Mouse (Mus musculus) CD4-positive, CD25-positive, alpha-beta regulatory T cell, adult 4 months (primary cell): Measurements from ENCODE around the gene Wdr1. TPM values are rescaled to one million over a fixed set of nuclear protein-coding genes. Genes with fewer than 3 reads are reported as not detected.

Source experiments
- ATAC-seq: one replicate; pipeline ENCODE4 v1.8.0; 2017
- polyA plus RNA-seq, 2 experiments: library from polyadenylated mRNA; unstranded; fragments of 100-300 nt; shearing (Covaris generic); gene quantifications; one replicate each; pipeline ENCODE4 v1.2.1; 2017

The Wdr1 gene
- polyA plus RNA-seq, 2 experiments from 2014 or later, result 366 to 443 TPM

DNA sequence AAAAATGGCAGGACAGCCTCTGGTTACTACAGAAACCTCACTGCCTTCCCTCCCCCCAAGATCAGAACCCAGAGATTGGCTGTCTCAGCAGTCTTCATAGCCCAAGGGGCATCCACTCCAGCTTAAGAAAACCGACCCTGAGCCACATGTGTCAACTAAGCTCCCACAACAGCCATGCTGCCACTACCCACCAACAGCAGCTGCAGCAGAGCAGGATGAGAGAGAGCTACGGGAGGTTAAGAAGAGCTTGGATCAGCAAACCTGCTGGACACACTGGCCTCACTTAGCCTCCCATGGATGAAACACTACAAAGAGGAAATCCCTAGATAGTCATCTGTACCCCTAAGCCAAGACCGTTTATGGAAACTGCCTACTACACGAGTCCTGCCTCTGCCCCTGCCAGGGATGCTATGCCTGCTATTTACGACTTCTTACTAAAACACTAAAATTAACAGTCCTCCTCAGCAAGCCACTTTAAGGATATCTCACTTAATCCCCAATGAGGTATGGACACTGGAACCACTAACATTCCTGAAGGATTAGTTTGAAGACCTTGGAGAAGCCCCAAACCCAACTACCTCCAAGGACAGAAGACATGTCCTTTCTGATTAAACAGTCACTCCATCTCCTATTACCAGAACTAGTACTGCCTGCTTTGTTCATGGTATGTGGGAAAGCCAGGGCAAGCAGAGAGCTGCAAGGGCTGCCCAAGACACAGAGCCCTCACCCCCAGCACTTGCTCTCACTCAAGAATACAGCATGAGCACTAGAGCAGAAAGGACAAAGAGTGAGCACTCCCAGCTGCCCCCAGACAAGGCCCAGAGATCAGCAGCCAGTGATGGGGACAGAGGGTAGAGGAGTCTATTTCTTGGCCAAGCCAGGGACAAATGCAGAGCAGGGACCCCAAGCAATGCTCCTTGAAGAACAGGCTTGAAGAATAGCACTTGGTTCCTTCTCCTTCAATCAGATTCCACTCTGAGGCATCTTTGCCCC is 18.3 kb downstream of the Wdr1 start:
- ATAC-seq, result no peak

DNA sequence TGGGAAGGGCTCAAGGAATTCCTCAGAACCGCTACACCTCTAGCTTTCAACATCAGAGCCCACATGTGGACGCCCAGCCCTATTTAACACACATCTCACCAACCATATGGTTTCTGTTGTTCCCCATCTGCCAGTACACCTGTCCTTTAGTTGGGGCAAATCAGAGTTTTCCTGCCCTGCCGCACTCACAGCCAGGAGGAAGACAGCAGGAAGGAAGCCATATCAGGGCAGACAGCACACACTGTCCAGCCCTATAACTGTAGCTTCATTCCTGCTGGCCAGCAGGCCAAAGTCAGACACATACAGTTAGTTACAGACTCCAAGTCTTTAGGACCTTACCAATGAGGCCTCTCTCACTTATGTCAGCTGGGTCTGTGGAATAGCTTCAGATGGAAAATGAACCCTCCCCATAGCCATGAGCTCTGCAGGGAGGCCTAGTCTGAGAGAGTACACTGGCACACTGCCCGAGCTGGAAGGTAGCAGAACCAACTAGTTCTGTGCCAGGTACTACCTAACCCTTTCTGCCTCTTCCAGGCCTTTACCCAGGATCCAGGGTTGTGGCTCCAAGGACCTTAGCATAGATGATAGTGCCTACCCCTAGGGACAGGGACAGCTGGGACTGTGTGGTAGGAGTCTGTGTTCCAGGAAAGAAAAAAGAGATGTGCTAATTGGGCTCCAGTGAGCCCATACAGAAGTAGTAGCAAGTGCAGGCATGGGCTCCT is 19.4 kb downstream of the Wdr1 start:
- no peak for ATAC-seq

DNA sequence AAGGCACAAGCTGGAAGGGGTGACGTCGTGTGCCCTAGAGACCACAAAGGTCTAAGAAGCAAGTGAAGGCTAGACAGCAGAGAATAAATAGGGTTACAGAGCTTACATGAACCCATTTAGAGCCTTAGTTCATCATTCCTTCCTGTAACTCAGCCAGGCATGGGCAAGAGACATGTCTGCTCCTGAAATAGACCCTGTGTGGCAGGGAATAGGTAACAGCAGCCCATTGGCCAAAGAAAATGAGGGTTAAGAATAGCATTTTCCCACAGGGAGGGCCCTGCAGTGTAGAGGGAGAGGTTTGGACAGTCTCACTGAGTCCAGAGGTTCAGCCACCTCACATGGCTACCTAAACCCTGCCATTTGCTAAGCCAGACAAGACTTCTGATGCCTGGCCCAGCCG is 21.3 kb downstream of the Wdr1 start:
- no peak for ATAC-seq

DNA sequence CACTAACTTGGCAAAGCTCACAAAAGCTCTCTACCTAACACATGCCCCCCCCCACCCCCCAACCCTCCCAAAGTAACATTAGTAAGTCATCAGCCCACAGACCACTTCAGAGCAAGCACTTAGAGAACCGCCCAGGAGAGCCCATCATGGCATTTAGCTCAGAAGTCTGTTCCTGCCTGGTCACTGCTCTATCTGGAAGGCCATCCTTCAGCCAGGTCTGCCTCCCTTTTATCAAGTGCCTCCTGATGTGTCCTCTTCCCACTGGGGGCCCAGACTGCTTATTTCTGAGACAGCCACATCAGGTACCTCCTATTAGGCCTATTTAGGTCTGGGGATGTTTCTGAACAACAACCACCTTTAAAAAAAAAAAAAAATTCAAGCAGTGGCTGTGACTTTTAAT is 22.1 kb downstream of the Wdr1 start:
- ATAC-seq, result no peak

DNA sequence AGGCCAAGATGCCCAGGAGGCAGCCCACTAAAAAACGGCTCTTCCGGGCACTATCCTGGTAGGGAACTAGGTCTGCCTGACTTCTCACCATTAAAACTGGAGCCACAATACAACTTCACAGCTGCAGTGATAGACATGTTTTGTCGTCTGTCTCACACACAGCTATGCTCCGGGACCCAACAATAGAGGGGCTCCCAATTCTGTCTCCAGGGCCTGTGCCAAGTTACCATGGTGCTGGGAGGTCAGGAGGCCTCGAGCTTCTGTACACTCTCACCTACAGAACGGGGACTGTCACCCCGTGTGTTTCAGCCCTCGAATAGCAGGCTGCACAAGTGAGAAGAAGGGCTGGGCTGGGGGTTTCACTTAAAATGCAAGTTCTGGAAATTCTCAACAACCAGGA is 24.5 kb downstream of the Wdr1 start:
- no peak for ATAC-seq

DNA sequence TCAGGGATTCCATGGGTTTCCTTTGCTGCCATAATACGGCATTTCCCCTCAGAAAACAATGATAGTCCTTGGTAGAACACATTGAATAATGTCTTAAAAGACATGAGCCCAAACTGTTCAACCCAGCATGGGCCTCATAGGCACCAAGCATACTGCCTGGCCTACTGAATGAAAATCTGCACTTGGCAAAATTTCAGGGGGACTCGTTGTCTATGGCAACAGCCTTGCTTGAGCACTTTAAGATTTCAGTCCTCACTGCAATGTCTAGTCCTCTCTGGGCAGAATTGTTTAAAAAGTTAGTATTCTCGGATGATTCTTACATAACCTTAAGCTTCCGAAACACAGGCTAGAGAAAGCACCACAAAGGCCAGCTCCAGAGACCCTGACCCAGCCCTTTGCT is 25.2 kb downstream of the Wdr1 start:
- ATAC-seq, result no peak

DNA sequence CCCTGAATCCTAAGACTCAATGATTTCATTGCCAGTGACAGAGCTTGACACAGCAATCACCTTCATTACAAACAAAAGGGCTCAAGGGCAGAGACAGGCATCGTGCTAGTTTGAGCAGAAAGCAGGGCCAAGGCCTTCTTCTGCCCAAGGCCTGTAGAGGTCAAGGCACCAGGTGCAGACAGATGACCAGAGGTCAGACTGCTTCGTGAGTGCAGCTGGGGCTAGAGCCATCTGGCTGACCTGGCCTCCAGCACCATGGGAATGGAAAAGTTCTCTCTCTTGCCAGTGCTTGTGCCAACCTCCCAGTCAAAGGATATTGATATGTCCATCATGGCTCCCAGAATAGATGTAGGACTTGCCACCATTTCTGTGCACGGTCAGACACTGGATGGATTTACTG is 26.2 kb downstream of the Wdr1 start:
- ATAC-seq, result no peak

DNA sequence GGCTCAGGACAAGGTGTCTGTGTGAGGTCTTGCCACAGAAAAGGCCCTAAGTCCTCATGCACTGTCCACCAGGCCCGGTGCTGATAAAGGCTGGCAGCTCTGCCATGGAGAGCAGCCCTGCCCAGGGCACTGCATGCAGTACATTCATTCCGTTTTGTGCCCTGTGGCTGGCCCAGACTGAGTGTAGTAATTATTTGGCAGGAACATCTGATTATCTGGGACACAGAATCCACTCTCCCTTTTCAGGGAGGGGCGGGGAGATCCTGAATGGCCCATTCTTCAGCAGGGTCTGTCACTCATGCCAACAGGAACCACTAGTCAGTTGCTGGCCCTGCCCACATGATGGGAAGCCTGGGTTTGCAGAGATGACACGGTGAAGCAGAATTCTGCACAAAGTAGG is 30.9 kb downstream of the Wdr1 start:
- no peak for ATAC-seq

DNA sequence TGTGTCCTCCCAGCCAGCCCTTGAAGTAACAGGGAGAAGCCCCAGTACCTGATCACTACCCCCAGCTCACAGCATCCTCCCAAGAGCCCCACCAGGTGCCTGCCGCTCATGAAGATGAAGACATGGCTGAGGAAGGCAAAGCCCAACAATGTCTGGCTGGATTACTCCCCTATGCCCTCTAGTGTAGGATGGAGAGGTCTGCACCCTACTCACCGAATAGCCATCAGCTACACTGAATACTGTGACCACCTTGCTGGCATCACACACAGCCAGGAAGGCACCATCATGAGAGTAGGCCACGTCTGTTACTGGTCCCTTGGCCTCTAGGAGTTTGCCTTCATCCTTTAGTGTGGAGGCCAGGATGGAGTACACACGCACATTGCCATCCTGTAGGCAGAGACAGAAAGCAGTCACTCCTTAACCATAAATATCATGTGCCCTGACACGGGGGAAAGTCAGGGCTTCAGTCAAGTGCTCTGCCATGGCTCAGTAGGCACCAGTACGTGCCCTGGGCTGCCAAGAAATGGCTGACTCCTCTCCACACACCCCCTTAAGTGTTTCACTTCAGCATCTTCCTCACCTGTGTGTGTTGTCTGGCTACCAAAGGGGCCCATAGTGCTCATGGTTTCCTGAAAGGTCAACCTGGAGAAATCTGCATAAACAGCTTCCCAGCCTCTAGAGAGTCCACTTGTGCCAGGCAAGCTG is 33.1 kb downstream of the Wdr1 start:
- ATAC-seq, result no peak

DNA sequence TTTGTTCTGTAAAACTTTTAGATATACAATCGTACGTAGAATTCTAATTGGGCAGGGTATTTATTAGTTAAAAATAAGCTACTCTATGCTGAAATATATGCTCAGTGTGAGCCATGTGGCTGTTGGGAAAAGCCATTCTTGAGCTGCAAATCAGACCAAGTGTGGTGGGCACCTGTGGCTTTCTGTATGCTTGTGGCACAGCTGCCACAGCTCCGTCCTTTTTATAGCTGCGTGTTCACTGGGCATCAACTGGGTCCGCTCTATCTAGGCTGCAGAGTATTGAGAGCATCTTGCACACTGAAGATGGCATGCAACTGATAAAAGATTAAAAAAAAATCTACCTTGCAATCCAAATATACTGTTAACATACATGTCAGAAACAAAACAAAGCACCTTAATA is 40.0 kb downstream of the Wdr1 start:
- no peak for ATAC-seq

DNA sequence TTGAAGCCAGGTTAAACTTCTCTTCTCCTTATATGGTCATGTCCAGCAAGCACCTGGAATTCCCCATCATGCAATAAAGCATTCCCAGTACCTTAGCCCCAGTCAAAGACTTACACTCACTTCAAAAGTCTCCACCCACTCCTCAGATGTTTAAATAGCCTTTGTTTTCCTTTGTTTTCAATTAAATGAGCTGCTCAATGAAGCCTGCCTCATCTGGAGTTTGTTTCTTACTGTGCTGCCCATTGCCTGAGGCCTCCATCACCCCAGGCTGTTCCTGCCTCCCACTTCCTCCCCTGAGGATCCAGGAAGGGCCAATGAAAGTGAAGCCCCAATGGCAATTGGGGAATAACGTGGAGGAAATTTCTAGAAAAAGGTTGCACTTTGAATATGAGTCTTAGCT is 42.2 kb downstream of the Wdr1 start:
- no peak for ATAC-seq

DNA sequence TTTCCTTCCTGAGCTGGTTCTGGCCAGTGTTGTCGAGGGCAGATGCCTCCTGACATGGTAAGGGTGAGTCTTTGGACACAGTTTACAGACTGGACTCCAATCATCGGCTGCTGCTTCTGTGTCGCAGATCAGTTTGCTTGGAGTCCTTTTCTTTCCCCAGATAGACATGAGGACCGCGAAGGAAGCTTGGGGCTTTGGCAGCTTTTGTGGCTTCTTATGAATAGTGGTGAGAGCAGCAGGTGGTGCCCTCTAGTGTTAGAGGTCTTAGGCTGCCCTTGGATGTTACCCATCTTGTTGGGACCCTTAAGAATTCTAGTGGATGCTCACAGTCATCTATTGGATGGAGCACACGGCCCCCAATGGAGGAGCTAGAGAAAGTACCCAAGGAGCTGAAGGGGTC is 46.8 kb downstream of the Wdr1 start:
- ATAC-seq, result peak; percentile 65

DNA sequence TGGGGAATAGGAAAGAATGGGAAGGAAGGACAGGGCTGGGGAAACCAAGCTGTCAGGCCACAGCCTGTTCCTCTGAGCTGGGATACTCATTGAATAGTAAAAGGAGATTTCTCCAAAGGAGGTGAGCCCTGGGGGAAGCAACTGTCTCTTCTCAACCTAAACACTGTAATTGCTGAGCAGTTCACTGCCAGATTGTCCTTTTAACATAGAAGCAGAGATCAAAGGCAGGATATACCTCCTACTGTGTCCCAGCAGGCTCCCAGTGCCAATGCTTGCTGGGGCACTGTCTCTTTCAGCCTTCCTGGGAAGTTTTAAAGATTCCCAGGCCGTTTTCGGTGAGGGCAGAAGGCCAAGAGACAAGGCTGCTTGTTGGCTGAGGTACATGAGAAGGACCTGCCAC is 50.0 kb downstream of the Wdr1 start:
- no peak for ATAC-seq

DNA sequence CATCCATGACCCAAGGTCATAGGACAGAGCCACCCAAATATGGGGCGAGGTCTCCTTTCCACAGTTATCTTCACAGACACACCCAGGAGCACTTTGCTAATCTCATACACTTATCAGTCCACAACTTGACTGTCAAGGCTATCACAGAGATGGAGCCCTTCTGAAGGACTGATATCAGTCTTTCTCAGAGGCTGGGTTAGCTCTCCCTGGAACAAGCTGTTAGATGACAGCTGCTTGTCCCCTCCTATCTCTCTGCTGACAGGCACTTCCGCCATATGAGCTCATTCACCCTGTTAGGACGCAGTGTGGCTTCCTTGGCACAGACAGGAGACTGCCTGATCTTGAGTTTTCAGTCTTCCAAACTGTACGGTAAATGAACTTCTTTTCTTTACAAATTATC is 53.5 kb downstream of the Wdr1 start:
- ATAC-seq, result no peak

DNA sequence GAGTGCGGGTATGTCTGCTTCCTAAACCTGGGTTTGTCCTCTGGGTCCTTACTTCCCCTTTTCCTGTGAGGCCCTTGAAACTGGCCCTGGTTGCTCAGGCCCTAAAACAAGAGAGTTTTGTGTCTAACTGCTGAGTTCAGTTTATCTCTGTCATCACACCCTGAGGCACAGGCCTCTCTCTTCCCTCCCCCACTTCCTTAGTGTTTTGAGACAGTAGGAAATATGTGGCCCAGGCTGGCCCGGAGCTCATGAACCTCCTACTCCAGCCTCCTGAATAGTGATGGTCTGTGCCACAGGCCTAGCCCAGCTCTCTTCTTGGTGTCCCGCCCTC is 57.6 kb downstream of the Wdr1 start:
- no peak for ATAC-seq

DNA sequence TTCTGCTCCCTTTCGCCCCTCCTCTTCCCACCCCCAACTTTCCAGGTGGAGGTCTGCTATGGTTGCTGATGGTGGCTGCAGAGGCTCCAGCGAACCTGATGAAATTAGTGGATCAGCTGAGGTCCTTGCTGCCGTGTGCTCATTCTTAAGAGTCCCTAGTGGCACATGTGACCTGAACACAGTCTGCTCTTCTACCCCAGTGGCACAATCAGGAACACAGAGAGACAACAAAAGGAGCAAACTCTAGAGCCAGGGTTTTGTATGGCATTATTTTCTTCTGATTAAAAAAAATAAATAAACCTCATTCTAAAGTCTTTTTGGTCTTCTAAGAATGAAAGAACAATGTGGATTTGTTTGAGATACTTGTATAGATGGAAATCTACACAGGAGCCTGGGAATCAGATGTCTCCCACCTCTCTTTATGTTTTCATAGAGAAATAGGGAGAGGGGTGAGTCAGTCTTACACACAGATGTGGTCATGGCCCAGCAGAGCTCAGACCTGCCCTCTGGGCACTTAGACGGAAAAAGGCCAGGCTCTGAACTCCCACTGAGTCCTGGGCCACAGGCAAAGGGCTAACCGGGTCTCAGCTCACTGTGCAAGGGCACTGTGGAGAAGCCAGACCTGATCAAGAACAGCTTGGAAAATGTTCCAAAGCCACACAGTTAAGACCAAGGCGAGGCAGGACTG is 58.1 kb downstream of the Wdr1 start:
- no peak for ATAC-seq

DNA sequence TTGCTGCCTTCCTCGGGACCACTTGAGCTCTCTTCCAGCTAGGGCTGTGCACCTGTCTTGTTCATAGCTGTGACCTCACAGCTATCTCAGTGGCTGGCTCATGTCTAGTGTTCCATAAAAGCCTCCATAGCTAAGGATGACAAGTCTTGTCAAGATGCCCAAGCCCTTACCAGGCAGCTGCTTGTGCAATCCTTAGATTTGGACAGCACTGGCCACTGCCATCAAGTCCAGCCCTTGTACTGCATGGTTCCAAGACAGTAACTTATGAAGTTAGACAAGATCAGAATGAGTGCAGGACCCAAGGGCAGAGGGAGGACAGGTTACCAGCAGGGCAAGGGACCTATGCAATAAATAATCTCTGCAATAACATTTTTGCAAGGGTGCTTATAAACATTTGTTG is 58.9 kb downstream of the Wdr1 start:
- no peak for ATAC-seq

DNA sequence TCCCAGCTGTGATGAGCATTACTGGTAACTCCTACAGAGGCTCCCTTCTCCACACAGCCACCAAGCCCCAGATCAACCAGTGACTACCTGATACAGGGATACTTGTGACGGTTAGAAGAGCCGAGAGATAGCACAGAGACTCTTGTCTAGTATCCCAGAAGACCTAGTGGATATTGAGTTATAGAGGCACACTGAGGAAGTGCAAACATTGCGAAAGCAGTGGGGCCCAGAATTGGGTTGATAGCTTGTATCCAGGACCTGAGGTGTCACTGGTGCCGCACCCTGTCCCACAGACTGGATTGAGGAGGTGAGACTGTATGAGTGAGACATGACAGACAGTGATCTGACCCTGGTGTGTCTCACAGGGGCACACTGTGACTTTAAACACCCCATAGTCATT is 60.0 kb downstream of the Wdr1 start, which contains the start of gene Slc2a9:
Gene Slc2a9 (minus strand): TSS at position 152 of the 400 bp plus-strand sequence.
- ATAC-seq, result no peak

DNA sequence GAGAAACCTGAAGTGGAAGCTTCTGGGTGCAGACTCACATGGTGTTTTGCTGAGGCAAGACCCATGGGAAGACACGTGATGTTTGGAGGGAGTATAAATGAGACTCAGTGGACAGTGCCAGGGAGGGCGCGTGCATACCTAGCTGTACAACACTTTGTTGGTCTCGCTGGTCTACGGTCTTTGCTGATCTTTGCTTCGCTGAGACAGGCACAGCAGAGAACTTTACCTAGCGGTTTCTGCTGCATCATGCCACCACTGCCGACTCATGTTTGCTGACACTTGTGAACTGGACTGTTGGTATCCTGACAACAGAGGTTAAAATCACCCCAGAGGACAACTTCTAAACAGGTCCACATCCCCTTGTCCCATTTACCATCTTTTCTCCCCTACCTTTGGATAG is 63.0 kb downstream of the Wdr1 start:
- no peak for ATAC-seq

DNA sequence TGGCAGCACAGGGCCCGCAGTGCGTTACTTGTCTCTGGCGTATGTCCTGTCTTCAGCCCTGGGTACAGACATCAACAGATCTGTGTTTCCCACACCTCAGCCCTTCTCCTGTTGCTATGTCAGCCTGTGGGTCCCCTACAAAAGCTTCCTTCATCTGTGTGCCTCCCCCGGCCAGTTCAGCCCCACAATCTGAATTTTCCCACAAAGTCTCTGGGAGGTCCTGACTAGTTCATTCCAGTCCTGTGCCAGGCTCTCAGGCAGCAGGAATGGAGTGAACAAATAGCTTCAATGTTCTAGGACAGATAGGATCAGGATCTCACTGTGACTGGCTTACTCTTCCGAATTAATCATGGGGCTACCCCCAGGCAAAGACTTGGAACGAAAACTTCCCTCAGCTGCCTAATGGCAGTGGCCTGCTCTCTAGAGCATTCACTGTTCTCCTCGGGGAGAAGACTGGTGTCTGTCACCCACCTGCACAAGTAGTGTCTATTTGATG is 63.7 kb downstream of the Wdr1 start:
- no peak for ATAC-seq

DNA sequence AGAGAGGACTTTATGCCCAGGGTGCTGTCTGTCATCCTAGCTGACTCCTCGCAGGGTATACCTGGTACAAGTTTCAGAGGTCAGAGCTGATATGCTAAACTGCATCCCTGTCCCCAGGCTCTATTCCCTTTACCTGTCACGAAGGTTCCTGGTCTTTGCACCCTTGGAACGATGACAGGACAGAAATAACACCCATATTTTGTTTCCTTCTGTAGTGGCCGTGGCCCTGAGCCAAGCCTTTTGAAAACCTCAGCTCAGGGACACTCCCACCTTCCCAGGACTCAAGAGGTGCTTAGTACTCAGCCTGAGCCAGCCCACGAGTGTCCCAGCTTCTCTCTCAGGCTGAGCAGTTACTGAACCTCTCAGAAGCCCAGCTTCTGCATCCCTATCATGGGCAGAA is 64.5 kb downstream of the Wdr1 start:
- no peak for ATAC-seq

DNA sequence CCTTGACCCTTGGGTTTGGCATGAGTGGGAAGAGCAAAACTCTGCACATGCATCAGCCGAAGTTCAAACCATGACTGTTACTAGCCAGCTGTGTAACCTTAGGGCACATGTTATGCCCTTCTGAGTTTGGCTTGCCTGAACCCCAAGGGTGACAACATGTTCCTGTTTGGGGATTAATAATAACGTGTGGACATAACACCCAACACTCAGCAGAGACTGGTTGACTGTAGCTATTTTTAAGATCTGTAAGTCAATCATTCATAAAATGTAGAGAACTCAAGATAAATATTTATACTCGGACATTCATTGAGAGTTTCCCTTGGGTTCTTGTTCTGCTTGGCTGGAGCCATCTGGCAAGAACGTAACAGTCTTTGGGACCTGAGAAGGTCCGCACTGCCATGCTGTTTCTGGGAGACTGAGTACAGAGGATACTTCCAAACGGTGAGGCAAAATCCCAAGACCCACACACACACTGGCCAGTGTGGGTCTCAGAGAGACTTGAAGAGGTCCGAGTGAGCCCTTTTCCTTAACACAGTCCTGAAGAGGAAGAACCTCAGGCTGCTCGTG is 66.4 kb downstream of the Wdr1 start:
- no peak for ATAC-seq
